Mouse (Mus musculus): Measurements from ENCODE around the gene Bdkrb2. TPM values are rescaled to one million over a fixed set of nuclear protein-coding genes. Genes with fewer than 3 reads are reported as not detected.
A peak's percentile ranks its signal among the peaks of the same experiment; 100 is the strongest.

The Bdkrb2 gene
- polyA plus RNA-seq, 1 experiment, result 0.58 TPM

DNA sequence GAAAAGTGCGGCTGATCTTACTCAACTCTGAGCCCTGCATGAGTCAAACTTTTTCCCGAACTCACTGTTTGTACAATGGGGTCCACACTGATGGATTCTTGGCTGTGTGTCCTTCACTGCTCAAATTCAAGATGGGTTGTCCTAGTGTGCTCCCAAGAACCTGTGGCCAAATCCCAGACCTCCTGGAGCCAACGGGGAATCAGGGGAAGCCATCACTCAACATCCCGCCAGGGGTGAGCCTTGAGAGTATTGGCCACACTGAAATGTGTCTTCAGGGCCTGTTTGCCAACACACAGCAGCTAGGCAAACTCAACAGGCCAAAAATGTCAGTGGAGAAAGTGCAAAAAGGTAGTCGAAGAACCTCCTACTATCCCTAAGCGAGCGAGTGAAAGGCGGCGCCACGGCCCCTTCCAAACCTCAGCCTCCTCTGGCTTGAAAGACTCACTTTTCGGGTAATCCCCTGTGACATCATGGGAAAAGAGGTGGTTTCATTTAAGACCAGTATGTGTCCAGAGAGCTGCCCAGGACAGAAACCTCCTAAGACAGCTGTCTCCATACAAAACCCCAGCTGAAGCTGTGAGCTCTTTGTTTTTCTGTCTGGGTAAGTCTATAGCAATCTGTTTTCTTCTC, 39.7 kb downstream of the Bdkrb2 start, which contains the start of gene Bdkrb1:
Gene Bdkrb1 (plus strand): TSS at position 505 of the 630 bp plus-strand sequence.
- H3K4me1 ChIP-seq (ENCODE audit: control insufficient read depth, insufficient read depth, low read length), result no peaks in the 10 kb centered on the region
- TF ChIP-seq POLR2A (IDR thresholded peaks at IDR 0.05; ENCODE audit: low read depth, low read length) (no peak), CTCF (IDR thresholded peaks at IDR 0.05; ENCODE audit: borderline replicate concordance, insufficient read depth, low read length) (no peak)
- H3K4me3 ChIP-seq (ENCODE audit: insufficient read depth, low read length), result no peak within 1 kb of the TSS
- peak within 1 kb of the TSS; percentile 41; the same call in 1 of the 2 replicates for H3K27ac ChIP-seq (ENCODE audit: insufficient read depth, low read length)

DNA sequence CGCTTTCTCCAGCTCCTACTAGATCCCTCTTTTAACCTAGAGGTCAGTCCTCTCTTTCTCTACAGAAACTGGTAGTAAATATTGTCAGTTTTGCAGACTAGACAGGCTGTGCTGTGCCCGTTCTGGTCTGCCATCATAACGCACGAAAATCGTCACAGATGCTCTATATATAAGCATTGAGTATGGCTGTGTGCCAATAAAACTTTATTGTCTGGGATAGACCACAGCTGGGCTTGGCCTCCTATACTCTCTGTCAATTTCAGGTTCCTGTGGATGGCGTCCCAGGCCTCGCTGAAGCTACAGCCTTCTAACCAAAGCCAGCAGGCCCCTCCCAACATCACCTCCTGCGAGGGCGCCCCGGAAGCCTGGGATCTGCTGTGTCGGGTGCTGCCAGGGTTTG, 40.9 kb downstream of the Bdkrb2 start:
- Histone ChIP-seq H3K27ac (ENCODE audit: insufficient read depth, low read length) (no peak overlapping the region), H3K4me1 (ENCODE audit: control insufficient read depth, insufficient read depth, low read length) (no peaks in the 10 kb centered on the region)
- TF ChIP-seq CTCF (IDR thresholded peaks at IDR 0.05; ENCODE audit: borderline replicate concordance, insufficient read depth, low read length), result no peak
- no peak for TF ChIP-seq POLR2A (IDR thresholded peaks at IDR 0.05; ENCODE audit: low read depth, low read length)

DNA sequence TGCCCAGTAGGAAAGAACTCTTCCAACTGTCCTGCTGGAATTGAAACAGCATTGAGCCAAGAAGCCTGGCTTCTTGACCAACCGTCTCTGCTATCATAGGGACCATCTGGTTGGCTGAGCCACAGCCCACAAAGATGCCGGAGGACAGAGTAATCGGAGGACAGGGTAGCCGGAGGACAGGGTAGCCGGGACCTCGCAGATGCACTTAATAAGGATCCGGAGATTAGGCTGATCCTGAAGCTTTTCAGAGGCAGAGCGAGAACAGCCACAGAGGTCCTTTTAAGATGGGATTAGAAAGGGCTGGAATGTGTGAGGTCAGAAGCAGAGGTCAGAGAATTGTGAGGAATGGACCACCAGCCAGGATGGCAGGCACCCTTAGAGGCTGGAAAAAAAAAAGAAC, 42.2 kb downstream of the Bdkrb2 start:
- no peak overlapping the region for H3K4me3 ChIP-seq (ENCODE audit: insufficient read depth, low read length)
- TF ChIP-seq CTCF (IDR thresholded peaks at IDR 0.05; ENCODE audit: borderline replicate concordance, insufficient read depth, low read length) (no peak), POLR2A (IDR thresholded peaks at IDR 0.05; ENCODE audit: low read depth, low read length) (no peak)
- H3K4me1 ChIP-seq (ENCODE audit: control insufficient read depth, insufficient read depth, low read length), result no peaks in the 10 kb centered on the region
- no peak overlapping the region for H3K27ac ChIP-seq (ENCODE audit: insufficient read depth, low read length)

More for the DNA sequence above, 40.9 kb downstream of the Bdkrb2 start:
- no peak overlapping the region for H3K4me3 ChIP-seq (ENCODE audit: insufficient read depth, low read length)

DNA sequence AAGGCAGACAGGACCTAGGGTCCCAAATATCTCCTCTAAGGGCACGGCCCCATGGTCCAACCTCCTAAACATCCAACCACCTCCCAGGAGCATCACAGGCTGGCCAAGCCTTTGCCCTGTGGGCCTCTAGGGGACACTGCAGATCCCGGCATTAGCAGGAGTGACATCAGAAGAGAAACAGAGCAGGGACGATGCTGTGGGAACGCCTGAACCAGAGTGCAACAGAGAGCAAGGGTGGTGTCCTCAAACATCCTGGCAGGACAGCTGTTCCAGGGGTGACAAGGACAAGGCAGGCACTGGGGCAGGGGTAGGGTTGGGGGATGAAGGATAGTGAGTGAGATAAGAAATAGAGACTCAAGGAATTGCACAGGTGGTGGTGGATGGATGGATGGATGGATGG, 43.9 kb downstream of the Bdkrb2 start:
- H3K4me3 ChIP-seq (ENCODE audit: insufficient read depth, low read length), result no peak overlapping the region
- no peak for TF ChIP-seq POLR2A (IDR thresholded peaks at IDR 0.05; ENCODE audit: low read depth, low read length)
- no peak for TF ChIP-seq CTCF (IDR thresholded peaks at IDR 0.05; ENCODE audit: borderline replicate concordance, insufficient read depth, low read length)
- no peaks in the 10 kb centered on the region for H3K4me1 ChIP-seq (ENCODE audit: control insufficient read depth, insufficient read depth, low read length)
- no peak overlapping the region for H3K27ac ChIP-seq (ENCODE audit: insufficient read depth, low read length)

DNA sequence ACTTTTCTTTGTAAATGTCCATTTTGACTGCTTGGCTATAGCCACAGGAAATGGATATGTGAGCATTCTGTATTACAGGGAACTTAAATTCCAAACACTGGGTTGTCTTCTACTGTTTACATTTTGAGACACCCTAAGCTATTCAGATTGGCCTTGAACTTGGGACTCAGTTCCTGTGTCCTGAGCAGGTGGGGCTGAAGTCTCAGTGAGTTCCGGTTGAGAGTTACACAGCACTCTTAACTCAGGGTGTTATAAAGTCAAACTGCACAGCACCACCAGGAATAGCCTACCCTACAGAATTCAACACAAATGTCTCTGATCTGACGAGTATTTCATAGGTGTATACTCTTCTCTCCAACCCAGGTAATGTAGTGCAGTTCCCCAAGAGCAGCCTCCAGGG, 48.0 kb downstream of the Bdkrb2 start:
- Histone ChIP-seq H3K27ac (ENCODE audit: insufficient read depth, low read length) (no peak overlapping the region), H3K4me3 (ENCODE audit: insufficient read depth, low read length) (no peak overlapping the region), H3K4me1 (ENCODE audit: control insufficient read depth, insufficient read depth, low read length) (no peaks in the 10 kb centered on the region)
- TF ChIP-seq CTCF (IDR thresholded peaks at IDR 0.05; ENCODE audit: borderline replicate concordance, insufficient read depth, low read length) (no peak), POLR2A (IDR thresholded peaks at IDR 0.05; ENCODE audit: low read depth, low read length) (no peak)

DNA sequence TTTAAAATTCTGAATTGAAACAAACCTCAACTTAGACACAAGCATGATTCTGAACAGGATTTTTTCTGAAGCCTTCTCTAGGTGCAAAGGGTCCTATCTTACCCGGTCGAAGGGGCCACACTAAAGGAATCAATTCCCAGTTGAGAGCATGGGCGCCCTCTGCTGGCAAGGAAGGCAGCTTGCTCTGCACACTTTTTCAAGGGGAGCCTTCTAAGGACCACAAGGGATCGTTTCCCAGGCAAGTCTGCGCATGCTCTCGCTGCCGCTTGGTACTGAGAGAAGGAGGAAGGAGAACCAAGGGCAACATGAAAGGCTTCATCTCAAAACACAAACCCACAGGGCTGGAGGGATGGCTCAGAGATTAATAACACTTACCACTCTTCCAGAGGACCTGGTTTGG, 48.7 kb downstream of the Bdkrb2 start:
- no peak overlapping the region for H3K27ac ChIP-seq (ENCODE audit: insufficient read depth, low read length)
- TF ChIP-seq POLR2A (IDR thresholded peaks at IDR 0.05; ENCODE audit: low read depth, low read length), result no peak
- peak; percentile 75; the same call in 1 of the 2 replicates for TF ChIP-seq CTCF (IDR thresholded peaks at IDR 0.05; ENCODE audit: borderline replicate concordance, insufficient read depth, low read length)
- no peaks in the 10 kb centered on the region for H3K4me1 ChIP-seq (ENCODE audit: control insufficient read depth, insufficient read depth, low read length)
- H3K4me3 ChIP-seq (ENCODE audit: insufficient read depth, low read length), result no peak overlapping the region

DNA sequence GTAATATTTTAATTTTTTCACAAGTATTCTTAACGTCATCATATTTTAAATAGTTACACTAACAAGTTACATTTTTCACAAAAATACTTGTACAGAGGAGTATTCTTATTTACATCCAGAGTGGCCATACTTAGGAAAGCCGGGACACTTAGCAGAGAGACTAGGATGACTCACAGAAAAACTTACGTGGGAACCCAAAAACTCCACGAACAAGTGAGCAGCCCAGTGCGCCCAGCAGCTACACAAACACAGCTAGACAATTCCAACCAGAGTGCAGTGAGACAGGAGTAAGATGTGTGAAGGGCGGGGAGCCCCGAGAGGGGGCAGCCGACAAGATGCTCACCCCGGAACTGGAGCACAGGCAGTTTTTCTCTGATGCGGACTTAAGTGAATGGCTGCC, 50.5 kb downstream of the Bdkrb2 start:
- TF ChIP-seq CTCF (IDR thresholded peaks at IDR 0.05; ENCODE audit: borderline replicate concordance, insufficient read depth, low read length), result no peak
- no peak for TF ChIP-seq POLR2A (IDR thresholded peaks at IDR 0.05; ENCODE audit: low read depth, low read length)
- no peaks in the 10 kb centered on the region for H3K4me1 ChIP-seq (ENCODE audit: control insufficient read depth, insufficient read depth, low read length)

DNA sequence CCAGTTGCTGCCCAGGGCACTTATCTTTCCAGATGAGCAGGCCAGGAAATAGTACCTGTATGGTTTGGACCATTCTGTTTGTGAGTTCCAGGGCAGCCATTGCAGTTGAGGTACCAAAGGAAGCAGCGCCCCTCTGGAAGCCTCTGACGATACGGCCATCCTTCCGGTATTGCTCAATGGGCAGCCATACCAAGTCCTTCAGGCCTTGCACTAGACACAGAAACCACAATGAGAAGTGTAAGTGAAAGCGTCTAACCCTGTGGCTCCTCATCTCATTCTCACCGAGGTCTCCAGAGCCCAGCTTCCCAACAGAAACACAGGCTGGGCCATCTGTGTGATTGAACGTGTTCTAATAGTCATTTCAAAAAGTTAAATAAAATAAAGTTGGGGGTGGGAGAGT, 59.0 kb downstream of the Bdkrb2 start:
- Histone ChIP-seq H3K4me1 (ENCODE audit: control insufficient read depth, insufficient read depth, low read length) (no peaks in the 10 kb centered on the region), H3K27ac (ENCODE audit: insufficient read depth, low read length) (no peak overlapping the region), H3K4me3 (ENCODE audit: insufficient read depth, low read length) (no peak overlapping the region)
- TF ChIP-seq CTCF (IDR thresholded peaks at IDR 0.05; ENCODE audit: borderline replicate concordance, insufficient read depth, low read length) (no peak), POLR2A (IDR thresholded peaks at IDR 0.05; ENCODE audit: low read depth, low read length) (no peak)

More for the DNA sequence above, 50.5 kb downstream of the Bdkrb2 start:
- no peak overlapping the region for H3K27ac ChIP-seq (ENCODE audit: insufficient read depth, low read length)
- H3K4me3 ChIP-seq (ENCODE audit: insufficient read depth, low read length), result no peak overlapping the region

DNA sequence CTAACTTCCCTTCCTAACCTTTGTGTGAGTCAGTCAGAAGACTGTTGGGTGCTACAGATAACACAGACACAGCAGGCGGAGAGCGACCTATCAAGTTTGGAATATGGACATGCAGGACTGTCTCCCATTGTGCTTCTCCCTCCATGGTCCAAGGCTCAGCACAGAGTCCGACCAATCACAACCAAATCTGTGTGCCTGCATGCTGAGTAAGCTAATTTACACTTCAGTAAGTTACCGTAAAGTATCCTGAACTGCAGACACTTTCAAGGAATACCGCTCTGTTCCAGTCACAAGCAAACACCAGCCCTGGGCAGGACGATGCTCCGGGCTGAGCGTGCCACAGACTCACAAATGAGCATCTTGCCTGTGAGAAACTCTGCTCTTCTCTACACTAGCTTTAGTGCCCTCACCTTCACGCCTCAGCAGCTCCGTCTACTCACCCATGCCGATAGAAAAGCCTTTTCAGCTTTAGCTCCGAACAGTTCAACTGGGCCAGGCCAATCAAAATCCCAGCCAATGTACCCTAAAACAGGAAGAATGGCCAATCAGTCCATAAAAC, 60.0 kb downstream of the Bdkrb2 start:
- Histone ChIP-seq H3K27ac (ENCODE audit: insufficient read depth, low read length) (no peak overlapping the region), H3K4me3 (ENCODE audit: insufficient read depth, low read length) (no peak overlapping the region), H3K4me1 (ENCODE audit: control insufficient read depth, insufficient read depth, low read length) (no peaks in the 10 kb centered on the region)
- no peak for TF ChIP-seq POLR2A (IDR thresholded peaks at IDR 0.05; ENCODE audit: low read depth, low read length)
- TF ChIP-seq CTCF (IDR thresholded peaks at IDR 0.05; ENCODE audit: borderline replicate concordance, insufficient read depth, low read length), result no peak

DNA sequence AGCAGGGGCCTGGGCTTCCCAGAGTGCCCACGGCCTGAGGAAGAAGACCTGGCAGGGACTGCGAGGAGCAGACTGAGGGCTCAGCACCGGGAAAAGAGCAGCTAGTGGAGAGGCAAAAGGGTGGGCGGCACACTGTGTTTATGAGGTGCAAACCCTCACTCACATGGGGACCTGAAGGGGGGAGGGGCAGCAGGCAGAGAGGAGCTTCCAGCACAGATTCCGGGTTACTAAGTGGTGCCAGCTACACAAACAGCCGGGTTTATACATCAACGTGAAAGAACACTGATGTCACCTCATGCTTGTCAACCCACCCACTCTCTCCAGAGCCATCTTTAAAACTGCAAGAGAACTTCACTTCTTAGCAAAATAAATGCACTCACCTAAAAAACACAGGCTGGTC, 62.8 kb downstream of the Bdkrb2 start:
- Histone ChIP-seq H3K4me3 (ENCODE audit: insufficient read depth, low read length) (no peak overlapping the region), H3K4me1 (ENCODE audit: control insufficient read depth, insufficient read depth, low read length) (no peaks in the 10 kb centered on the region), H3K27ac (ENCODE audit: insufficient read depth, low read length) (no peak overlapping the region)
- no peak for TF ChIP-seq POLR2A (IDR thresholded peaks at IDR 0.05; ENCODE audit: low read depth, low read length)
- TF ChIP-seq CTCF (IDR thresholded peaks at IDR 0.05; ENCODE audit: borderline replicate concordance, insufficient read depth, low read length), result no peak

All from embryonic fibroblast, embryonic 13.5 days (primary cell).